Mouse (Mus musculus) stomach, embryonic 16.5 days (tissue): ENCODE results near the gene Usp10. TPM values are rescaled to one million over a fixed set of nuclear protein-coding genes. Genes with fewer than 3 reads are reported as not detected.

ENCODE experiments used
- ATAC-seq: fragments of 200-750 bp; cut with Nextera tagmentation; 2 replicates; pipeline ENCODE4 v1.8.0; 2017; ENCODE audit warnings: moderate number of reproducible peaks, moderate TSS enrichment; ENCODE audit not compliant: insufficient read depth, low FRiP score
- H3K27ac ChIP-seq: fragments of 300-500 bp; sonication (generic); 2 replicates; pipeline ENCODE4 v1.5.1; 2014; ENCODE audit warnings: low read length
- H3K27me3 ChIP-seq: fragments of 300-500 bp; sonication (generic); 2 replicates; pipeline ENCODE4 v1.6.1; 2014; ENCODE audit warnings: low read length, control low read depth, mixed read lengths; ENCODE audit not compliant: control insufficient read depth, insufficient read depth
- H3K36me3 ChIP-seq: fragments of 300-500 bp; sonication (generic); 2 replicates; pipeline ENCODE4 v1.6.1; 2014; ENCODE audit warnings: low read length; ENCODE audit not compliant: control insufficient read depth, insufficient read depth
- H3K4me1 ChIP-seq: fragments of 300-500 bp; sonication (generic); 2 replicates; pipeline ENCODE4 v1.6.1; 2014; ENCODE audit warnings: low read length, control low read depth, mixed read lengths; ENCODE audit not compliant: control insufficient read depth, insufficient read depth
- H3K4me2 ChIP-seq: fragments of 300-500 bp; sonication (generic); 2 replicates; pipeline ENCODE4 v1.6.1; 2014; ENCODE audit warnings: low read depth, low read length, mixed read lengths
- H3K4me3 ChIP-seq: fragments of 300-500 bp; sonication (generic); replicated peaks from 2 replicates; pipeline ENCODE4 v1.5.1; 2014; ENCODE audit warnings: mild to moderate bottlenecking, low read length
- H3K9ac ChIP-seq: fragments of 300-500 bp; sonication (generic); 2 replicates; pipeline ENCODE4 v1.6.1; 2014; ENCODE audit warnings: low read length
- H3K9me3 ChIP-seq: fragments of 300-500 bp; sonication (generic); replicated peaks from 2 replicates; pipeline ENCODE4 v1.6.1; 2016; ENCODE audit warnings: low read length, control low read depth; ENCODE audit not compliant: control insufficient read depth
- whole genome bisulfite sequencing: fragments of 180-500 bp; shearing (Covaris S2); extraction: QIAGEN DNeasy Blood & Tissue Kit; methylation state at CpG from one replicate; pipeline ENCODE4 v1.1.7; 2014; 5-methylcytosine and 5-hydroxymethylcytosine counted together
- polyA plus RNA-seq: library from polyadenylated mRNA; unstranded; fragments of >200 nt; fragmentation: Nextera tagmentation; extraction: Ambion mirVana; gene quantifications from 2 replicates; pipeline ENCODE4 v1.2.1, GENCODE M21; 2015

Usp10 gene
- polyA plus RNA-seq, 1 experiment from 2014 or later: 118 TPM

- no peaks in the 10 kb centered on the region for H3K9me3 ChIP-seq
- no peaks in the 10 kb centered on the region for H3K36me3 ChIP-seq
- WGBS: 22% methylated on average over 3 of the region's 3 CpGs
- H3K4me3 ChIP-seq: no peak overlapping the region
- H3K4me1 ChIP-seq: peaks cover 8% of the 10 kb centered on the region; the same call in 1 of the 2 replicates
- 0 out of 2 replicates have a peak overlapping the region, but pooled peaks have one; percentile 9 for H3K9ac ChIP-seq
- H3K27ac ChIP-seq: no peak overlapping the region
- no peaks in the 10 kb centered on the region for H3K27me3 ChIP-seq
- ATAC-seq: peak; percentile 90
- H3K4me2 ChIP-seq: no peak overlapping the region
These were observed 24.5 kb upstream of the Usp10 start for GRCm38 (mm10) chr8:119885612-119886011.

DNA sequence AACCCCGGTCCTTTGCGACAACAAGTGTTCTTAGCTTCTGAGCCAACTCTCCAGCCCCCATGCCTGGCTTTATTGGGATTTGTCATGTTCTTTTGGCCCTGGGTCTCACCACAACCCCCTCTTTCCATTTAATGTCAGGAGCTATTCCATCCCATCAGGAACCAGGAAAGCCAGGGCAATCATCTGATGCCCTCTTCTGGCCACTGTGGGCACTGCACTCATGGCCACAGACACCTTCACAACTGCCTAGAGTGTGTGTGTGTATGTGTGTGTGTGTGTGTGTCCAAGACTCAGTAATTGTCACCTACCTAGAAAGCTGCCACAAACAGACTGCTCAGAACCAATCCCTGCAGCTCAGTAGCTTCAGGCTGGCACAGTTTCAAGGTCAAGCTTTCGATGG lies 23.0 kb upstream of the Usp10 start:
- no peaks in the 10 kb centered on the region for H3K9me3 ChIP-seq
- H3K4me3 ChIP-seq: no peak overlapping the region
- H3K36me3 ChIP-seq: no peaks in the 10 kb centered on the region
- peaks cover 8% of the 10 kb centered on the region; the same call in 1 of the 2 replicates for H3K4me1 ChIP-seq
- no peak for ATAC-seq
- H3K27ac ChIP-seq: no peak overlapping the region
- WGBS: 93% methylated on average over 3 of the region's 3 CpGs
- H3K27me3 ChIP-seq: no peaks in the 10 kb centered on the region
- H3K4me2 ChIP-seq: no peak overlapping the region
- no peak overlapping the region for H3K9ac ChIP-seq

- WGBS: 74% methylated on average over 4 of the region's 4 CpGs
- H3K4me3 ChIP-seq: no peak overlapping the region
- no peak for ATAC-seq
- peaks cover 8% of the 10 kb centered on the region; the same call in 1 of the 2 replicates for H3K4me1 ChIP-seq
- no peaks in the 10 kb centered on the region for H3K36me3 ChIP-seq
- no peaks in the 10 kb centered on the region for H3K27me3 ChIP-seq
- no peak overlapping the region for H3K27ac ChIP-seq
- no peak overlapping the region for H3K4me2 ChIP-seq
- H3K9ac ChIP-seq: no peak overlapping the region
- H3K9me3 ChIP-seq: no peaks in the 10 kb centered on the region
These were observed 22.1 kb upstream of the Usp10 start for GRCm38 (mm10) chr8:119888012-119888411.

- ATAC-seq: no peak
- Histone ChIP-seq H3K27ac (peak overlapping the region; percentile 15; the same call in 1 of the 2 replicates), H3K4me1 (0 out of 2 replicates have a peak, but pooled peaks cover 4% of the 10 kb centered on the region), H3K4me2 (no peak overlapping the region), H3K9ac (no peak overlapping the region), H3K27me3 (no peaks in the 10 kb centered on the region), H3K4me3 (no peak overlapping the region), H3K36me3 (no peaks in the 10 kb centered on the region), H3K9me3 (no peaks in the 10 kb centered on the region)
- WGBS: 64% methylated on average over 4 of the region's 4 CpGs
These were observed 13.1 kb upstream of the Usp10 start for GRCm38 (mm10) chr8:119897069-119897468.

GRCm38 (mm10) chr8:119897933-119898332 lies 12.2 kb upstream of the Usp10 start:
- Histone ChIP-seq H3K27ac (no peak overlapping the region), H3K36me3 (no peaks in the 10 kb centered on the region), H3K9me3 (no peaks in the 10 kb centered on the region), H3K9ac (no peak overlapping the region), H3K4me2 (no peak overlapping the region), H3K27me3 (no peaks in the 10 kb centered on the region), H3K4me3 (no peak overlapping the region), H3K4me1 (0 out of 2 replicates have a peak, but pooled peaks cover 4% of the 10 kb centered on the region)
- ATAC-seq: peak; percentile 37; the same call in 1 of the 2 replicates
- WGBS: 23% methylated on average over 13 of the region's 13 CpGs

- Histone ChIP-seq H3K36me3 (no peaks in the 10 kb centered on the region), H3K4me3 (no peak overlapping the region), H3K4me1 (0 out of 2 replicates have a peak, but pooled peaks cover 4% of the 10 kb centered on the region), H3K9me3 (no peaks in the 10 kb centered on the region), H3K9ac (no peak overlapping the region), H3K4me2 (no peak overlapping the region), H3K27me3 (no peaks in the 10 kb centered on the region), H3K27ac (no peak overlapping the region)
- ATAC-seq: no peak
- 65% methylated on average over 3 of the region's 3 CpGs for WGBS
These were observed 8.8 kb upstream of the Usp10 start for GRCm38 (mm10) chr8:119901349-119901748.

GRCm38 (mm10) chr8:119901952-119902351 lies 8.2 kb upstream of the Usp10 start:
- 76% methylated on average over 8 of the region's 8 CpGs for WGBS

GRCm38 (mm10) chr8:119904323-119904911 lies 5.7 kb upstream of the Usp10 start:
- 46% methylated on average over 12 of the region's 12 CpGs for WGBS
- Histone ChIP-seq H3K4me1 (no peaks in the 10 kb centered on the region), H3K9me3 (no peaks in the 10 kb centered on the region), H3K4me2 (no peak overlapping the region), H3K4me3 (no peak overlapping the region), H3K27ac (no peak overlapping the region), H3K36me3 (no peaks in the 10 kb centered on the region), H3K9ac (no peak overlapping the region), H3K27me3 (no peaks in the 10 kb centered on the region)
- no peak for ATAC-seq

More at GRCm38 (mm10) chr8:119901952-119902351, 8.2 kb upstream of the Usp10 start:
- H3K27ac ChIP-seq: no peak overlapping the region
- H3K27me3 ChIP-seq: no peaks in the 10 kb centered on the region
- no peak overlapping the region for H3K4me3 ChIP-seq
- no peaks in the 10 kb centered on the region for H3K36me3 ChIP-seq
- H3K9ac ChIP-seq: no peak overlapping the region
- no peaks in the 10 kb centered on the region for H3K9me3 ChIP-seq
- no peak for ATAC-seq
- H3K4me2 ChIP-seq: no peak overlapping the region
- 0 out of 2 replicates have a peak, but pooled peaks cover 4% of the 10 kb centered on the region for H3K4me1 ChIP-seq

GRCm38 (mm10) chr8:119910547-119911257 lies 542 bp downstream of the Usp10 start, which contains the start of gene Gm20388:
Gm20388 (plus strand) TSS chr8:119910841.
- Histone ChIP-seq H3K9ac (peak within 1 kb of the TSS; percentile 91), H3K36me3 (no peaks in the 10 kb centered on the region), H3K27ac (peak within 1 kb of the TSS; percentile 93), H3K9me3 (no peaks in the 10 kb centered on the region), H3K4me1 (peaks cover 41% of the 10 kb centered on the region), H3K4me2 (peak within 1 kb of the TSS; percentile 93), H3K27me3 (no peaks in the 10 kb centered on the region), H3K4me3 (peak within 1 kb of the TSS; percentile 79)
- under 1% methylated on average over 97 of the region's 97 CpGs for WGBS
- peak; percentile 95 for ATAC-seq
